Mouse (Mus musculus) spleen, adult 2 months (tissue): ENCODE results near the gene Ankfn1. TPM values are rescaled to one million over a fixed set of nuclear protein-coding genes. Genes with fewer than 3 reads are reported as not detected.

Experiments used
- DNase-seq, 2 experiments: peaks; one replicate each; pipeline versions ENCODE4 v3.0.0 to v3.0.0-alpha.2; 2012 to 2021; ENCODE audit warnings: low spot score in 2 of 2, low read depth in 1 of 2
- H3K27ac ChIP-seq: fragments of 200-500 bp; 2 replicates; pipeline ENCODE4 v1.5.1; 2012; ENCODE audit warnings: low read length, inconsistent platforms; ENCODE audit not compliant: insufficient read depth
- H3K27me3 ChIP-seq: fragments of 200-500 bp; 2 replicates; pipeline ENCODE4 v1.6.1; 2012; ENCODE audit warnings: mild to moderate bottlenecking, moderate library complexity, low read length, inconsistent platforms; ENCODE audit not compliant: control insufficient read depth, insufficient read depth
- H3K36me3 ChIP-seq: fragments of 200-500 bp; 2 replicates; pipeline ENCODE4 v1.6.1; 2012; ENCODE audit warnings: mild to moderate bottlenecking, low read length, inconsistent platforms; ENCODE audit not compliant: control insufficient read depth, insufficient read depth
- H3K4me1 ChIP-seq: fragments of 200-500 bp; 2 replicates; pipeline ENCODE4 v1.6.1; 2011; ENCODE audit warnings: inconsistent platforms; ENCODE audit not compliant: control insufficient read depth, insufficient read depth, insufficient read length
- H3K4me3 ChIP-seq: fragments of 200-500 bp; 2 replicates; pipeline ENCODE4 v1.5.1; 2011; ENCODE audit warnings: mild to moderate bottlenecking, inconsistent platforms; ENCODE audit not compliant: insufficient read depth, insufficient read length; ENCODE audit errors: extremely low read depth
- CTCF ChIP-seq: fragments of 200-500 bp; IDR thresholded peaks from 2 replicates; pipeline ENCODE4 v1.5.1; 2011; ENCODE audit warnings: mild to moderate bottlenecking, inconsistent platforms; ENCODE audit not compliant: insufficient read depth, insufficient read length, insufficient replicate concordance; ENCODE audit errors: extremely low read depth
- POLR2A ChIP-seq: fragments of 200-500 bp; IDR thresholded peaks from 2 replicates; pipeline ENCODE4 v1.6.1; 2011; ENCODE audit warnings: low read depth, low read length, inconsistent platforms
- WGBS: fragments of 180-500 bp; shearing (Covaris S2); methylation state at CpG from one replicate; pipeline ENCODE4 v1.1.7; 2018; 5-methylcytosine and 5-hydroxymethylcytosine counted together
- polyA plus RNA-seq: library from polyadenylated mRNA; depleted of rRNA; stranded (reverse); fragments of >200 nt; gene quantifications from 2 replicates; pipeline ENCODE4 v1.2.3, GENCODE M21; 2012

Gene Ankfn1
- polyA plus RNA-seq, 1 experiment, result not detected

GRCm38 (mm10) chr11:89792709-89793108 is 15.3 kb upstream of the Ankfn1 start:
- H3K27ac ChIP-seq, result no peak overlapping the region
- no peak overlapping the region for H3K4me3 ChIP-seq
- no peak for TF ChIP-seq CTCF
- no peak for TF ChIP-seq POLR2A
- H3K4me1 ChIP-seq, result no peaks in the 10 kb centered on the region
- 88% methylated on average over 3 of the region's 3 CpGs for WGBS
- no peak for DNase-seq
- H3K27me3 ChIP-seq, result no peaks in the 10 kb centered on the region
- no peaks in the 10 kb centered on the region for H3K36me3 ChIP-seq

GRCm38 (mm10) chr11:89776070-89776469 is 1.4 kb downstream of the Ankfn1 start:
- Histone ChIP-seq H3K4me1 (no peaks in the 10 kb centered on the region), H3K27me3 (no peaks in the 10 kb centered on the region), H3K36me3 (no peaks in the 10 kb centered on the region), H3K4me3 (no peak overlapping the region), H3K27ac (no peak overlapping the region)
- WGBS, result 78% methylated on average over 3 of the region's 3 CpGs
- DNase-seq, result no peak
- TF ChIP-seq POLR2A (no peak), CTCF (no peak)

GRCm38 (mm10) chr11:89774913-89775312 is 2.5 kb downstream of the Ankfn1 start:
- 34% methylated on average over 3 of the region's 3 CpGs for WGBS
- H3K36me3 ChIP-seq, result no peaks in the 10 kb centered on the region
- H3K4me1 ChIP-seq, result no peaks in the 10 kb centered on the region
- no peak overlapping the region for H3K27ac ChIP-seq
- H3K27me3 ChIP-seq, result no peaks in the 10 kb centered on the region
- H3K4me3 ChIP-seq, result no peak overlapping the region
- DNase-seq, result no peak
- TF ChIP-seq POLR2A, result no peak
- TF ChIP-seq CTCF, result no peak

- H3K27me3 ChIP-seq, result no peaks in the 10 kb centered on the region
- H3K4me1 ChIP-seq, result no peaks in the 10 kb centered on the region
- no peak for DNase-seq
- no peak overlapping the region for H3K4me3 ChIP-seq
- H3K27ac ChIP-seq, result no peak overlapping the region
- 79% methylated on average over 2 of the region's 2 CpGs for WGBS
- no peak for TF ChIP-seq POLR2A
- no peak for TF ChIP-seq CTCF
- no peaks in the 10 kb centered on the region for H3K36me3 ChIP-seq
Measured at GRCm38 (mm10) chr11:89772941-89773340, 4.5 kb downstream of the Ankfn1 start.

- WGBS, result 78% methylated on average over 2 of the region's 2 CpGs
- H3K27me3 ChIP-seq, result no peaks in the 10 kb centered on the region
- DNase-seq, result no peak
- no peak overlapping the region for H3K4me3 ChIP-seq
- no peak overlapping the region for H3K27ac ChIP-seq
- no peaks in the 10 kb centered on the region for H3K36me3 ChIP-seq
- no peaks in the 10 kb centered on the region for H3K4me1 ChIP-seq
- TF ChIP-seq CTCF, result no peak
- TF ChIP-seq POLR2A, result no peak
Measured at GRCm38 (mm10) chr11:89765770-89766148, 11.7 kb downstream of the Ankfn1 start.

GRCm38 (mm10) chr11:89765014-89765769 is 12.3 kb downstream of the Ankfn1 start:
- DNase-seq, result no peak
- no peaks in the 10 kb centered on the region for H3K4me1 ChIP-seq
- TF ChIP-seq CTCF, result no peak
- no peak for TF ChIP-seq POLR2A
- 86% methylated on average over 2 of the region's 2 CpGs for WGBS
- H3K27me3 ChIP-seq, result no peaks in the 10 kb centered on the region
- no peak overlapping the region for H3K27ac ChIP-seq
- H3K36me3 ChIP-seq, result no peaks in the 10 kb centered on the region
- no peak overlapping the region for H3K4me3 ChIP-seq

GRCm38 (mm10) chr11:89733973-89734693 is 43.3 kb downstream of the Ankfn1 start:
- Histone ChIP-seq H3K36me3 (no peaks in the 10 kb centered on the region), H3K4me1 (no peaks in the 10 kb centered on the region), H3K27me3 (no peaks in the 10 kb centered on the region; the same call in 1 of the 2 replicates), H3K4me3 (no peak overlapping the region), H3K27ac (no peak overlapping the region)
- 83% methylated on average over 10 of the region's 10 CpGs for WGBS
- no peak for DNase-seq
- no peak for TF ChIP-seq POLR2A
